Mouse (Mus musculus) ES-E14 (cell line): ENCODE data around the gene Gm15517. TPM values are rescaled to one million over a fixed set of nuclear protein-coding genes. Genes with fewer than 3 reads are reported as not detected.

Experiments
- DNase-seq: peaks from one replicate; pipeline ENCODE4 v3.0.0-alpha.2; 2013; ENCODE audit warnings: low read depth, low spot score
- H3K27ac ChIP-seq: 2 replicates; pipeline ENCODE4 v1.5.1; 2012; ENCODE audit warnings: low read depth, mild to moderate bottlenecking, low read length, moderate library complexity, mixed read lengths; ENCODE audit not compliant: poor library complexity, insufficient read depth, severe bottlenecking
- H3K36me3 ChIP-seq: 2 replicates; pipeline ENCODE4 v1.6.1; 2012; ENCODE audit warnings: mild to moderate bottlenecking, low read length, moderate library complexity, mixed read lengths; ENCODE audit not compliant: control insufficient read depth, poor library complexity, insufficient read depth, severe bottlenecking
- H3K4me1 ChIP-seq, 2 experiments: fragments of 150-350 bp in 1 of 2; sonication (generic) in 1 of 2; 2 replicates each; pipeline ENCODE4 v1.6.1; 2012; ENCODE audit warnings: low read length in 2 of 2, mild to moderate bottlenecking in 1 of 2, mixed read lengths in 1 of 2; ENCODE audit not compliant: control insufficient read depth in 2 of 2, insufficient read depth in 2 of 2, poor library complexity in 1 of 2
- H3K4me3 ChIP-seq, 2 experiments: fragments of 150-350 bp in 1 of 2; sonication (generic) in 1 of 2; 2 replicates each; pipeline ENCODE4 v1.5.1; 2012; ENCODE audit warnings: low read length in 2 of 2, low read depth in 1 of 2, mild to moderate bottlenecking in 1 of 2, mixed read lengths in 1 of 2; ENCODE audit not compliant: insufficient read depth in 1 of 2, poor library complexity in 1 of 2, severe bottlenecking in 1 of 2
- H3K9ac ChIP-seq: 2 replicates; pipeline ENCODE4 v1.6.1; 2012; ENCODE audit warnings: low read depth, mild to moderate bottlenecking, low read length, mixed read lengths; ENCODE audit not compliant: poor library complexity, insufficient read depth, severe bottlenecking
- H3K9me3 ChIP-seq: fragments of 150-350 bp; sonication (generic); 2 replicates; pipeline ENCODE4 v1.6.1; 2012; ENCODE audit warnings: low read depth, mild to moderate bottlenecking, low read length; ENCODE audit not compliant: control insufficient read depth, insufficient read depth
- CHD2 ChIP-seq: IDR thresholded peaks from 2 replicates; pipeline ENCODE4 v1.6.1; 2014; ENCODE audit warnings: mild to moderate bottlenecking, low read depth, low read length, inconsistent platforms
- HCFC1 ChIP-seq: IDR thresholded peaks from 2 replicates; pipeline ENCODE4 v1.6.1; 2012; ENCODE audit warnings: low read length, inconsistent platforms, borderline replicate concordance; ENCODE audit not compliant: insufficient read depth
- MAFK ChIP-seq: IDR thresholded peaks from 2 replicates; pipeline ENCODE4 v1.6.1; 2014; ENCODE audit warnings: mild to moderate bottlenecking, low read depth, low read length, inconsistent platforms; ENCODE audit not compliant: insufficient read depth
- ZC3H11A ChIP-seq: IDR thresholded peaks from 2 replicates; pipeline ENCODE4 v1.6.1; 2012; ENCODE audit warnings: low read depth, mild to moderate bottlenecking, inconsistent platforms, low read length, borderline replicate concordance
- ZNF384 ChIP-seq: IDR thresholded peaks from 2 replicates; pipeline ENCODE4 v1.6.1; 2012; ENCODE audit warnings: low read depth, low read length, inconsistent platforms
- in situ Hi-C, 2 experiments: fragments of 600-800 bp; cut with MboI; formaldehyde crosslinking; loops; one replicate each; pipeline ENCODE4 v1.15.1; 2025; ENCODE audit warnings: low sequenced_read_pairs in 2 of 2, inconsistent platforms in 1 of 2; ENCODE audit not compliant: unreplicated experiment in 2 of 2
- total RNA-seq: library from RNA; depleted of rRNA; stranded (reverse); fragments of 300-350 nt; gene quantifications from 2 replicates; pipeline ENCODE4 v1.2.3, GENCODE M21; 2012

Gene Gm15517
- total RNA-seq, 1 experiment, result 1.4 TPM

GRCm38 (mm10) chr7:44276461-44277249, 15.4 kb downstream of the Gm15517 start:
- in situ Hi-C loops, result no loop called here

GRCm38 (mm10) chr7:44277250-44277622, 16.0 kb downstream of the Gm15517 start:
- peaks cover 0 to 18% of the 10 kb centered on the region in 2 experiments; a peak in 2 of 4 replicates for H3K4me1 ChIP-seq

More at GRCm38 (mm10) chr7:44276461-44277249, 15.4 kb downstream of the Gm15517 start:
- peak overlapping the region; percentile 23; the same call in 1 of the 2 replicates for H3K9ac ChIP-seq
- no peaks in the 10 kb centered on the region for H3K36me3 ChIP-seq
- peak; percentile 71 for DNase-seq
- no peaks in the 10 kb centered on the region for H3K9me3 ChIP-seq
- peak overlapping the region; percentile 95 for H3K27ac ChIP-seq
- TF ChIP-seq HCFC1 (no peak), MAFK (no peak), CHD2 (no peak), ZNF384 (no peak), ZC3H11A (no peak)
- 0 out of 4 replicates have a peak overlapping the region, but pooled peaks of 1 of the 2 experiments have one; percentile 16 for H3K4me3 ChIP-seq
- peaks cover 0 to 18% of the 10 kb centered on the region in 2 experiments; a peak in 2 of 4 replicates for H3K4me1 ChIP-seq

GRCm38 (mm10) chr7:44280959-44281358, 19.7 kb downstream of the Gm15517 start:
- no peak for DNase-seq
- in situ Hi-C loops, result no loop called here
- Histone ChIP-seq H3K27ac (no peak overlapping the region), H3K36me3 (no peaks in the 10 kb centered on the region), H3K4me3 (no peak overlapping the region), H3K9ac (no peak overlapping the region), H3K9me3 (no peaks in the 10 kb centered on the region), H3K4me1 (peaks cover 0 to 5% of the 10 kb centered on the region in 2 experiments; a peak in 1 of 4 replicates)
- TF ChIP-seq HCFC1, result no peak
- TF ChIP-seq ZC3H11A, result no peak
- TF ChIP-seq ZNF384, result no peak
- no peak for TF ChIP-seq MAFK
- no peak for TF ChIP-seq CHD2

More at GRCm38 (mm10) chr7:44277250-44277622, 16.0 kb downstream of the Gm15517 start:
- no peak overlapping the region for H3K4me3 ChIP-seq
- H3K36me3 ChIP-seq, result no peaks in the 10 kb centered on the region
- no peak for TF ChIP-seq HCFC1
- no peak for TF ChIP-seq MAFK
- peak; percentile 65; the same call in 1 of the 2 replicates for TF ChIP-seq ZC3H11A
- no peak for TF ChIP-seq ZNF384
- TF ChIP-seq CHD2, result no peak
- H3K27ac ChIP-seq, result peak overlapping the region; percentile 95
- no peak overlapping the region for H3K9ac ChIP-seq
- DNase-seq, result peak; percentile 66
- in situ Hi-C loops, result no loop called here
- no peaks in the 10 kb centered on the region for H3K9me3 ChIP-seq

- Histone ChIP-seq H3K36me3 (no peaks in the 10 kb centered on the region), H3K27ac (no peak overlapping the region), H3K4me3 (no peak overlapping the region), H3K9ac (no peak overlapping the region), H3K4me1 (peaks cover 0 to 3% of the 10 kb centered on the region in 2 experiments; a peak in 1 of 4 replicates), H3K9me3 (no peaks in the 10 kb centered on the region)
- no peak for DNase-seq
- TF ChIP-seq ZNF384 (no peak), CHD2 (no peak), ZC3H11A (no peak), MAFK (no peak)
- in situ Hi-C loops, result no loop called here
These were observed 20.3 kb downstream of the Gm15517 start for GRCm38 (mm10) chr7:44281586-44281985.
